ENCODE assay signal across 17 mouse cellular contexts in the genomic region with DNA sequence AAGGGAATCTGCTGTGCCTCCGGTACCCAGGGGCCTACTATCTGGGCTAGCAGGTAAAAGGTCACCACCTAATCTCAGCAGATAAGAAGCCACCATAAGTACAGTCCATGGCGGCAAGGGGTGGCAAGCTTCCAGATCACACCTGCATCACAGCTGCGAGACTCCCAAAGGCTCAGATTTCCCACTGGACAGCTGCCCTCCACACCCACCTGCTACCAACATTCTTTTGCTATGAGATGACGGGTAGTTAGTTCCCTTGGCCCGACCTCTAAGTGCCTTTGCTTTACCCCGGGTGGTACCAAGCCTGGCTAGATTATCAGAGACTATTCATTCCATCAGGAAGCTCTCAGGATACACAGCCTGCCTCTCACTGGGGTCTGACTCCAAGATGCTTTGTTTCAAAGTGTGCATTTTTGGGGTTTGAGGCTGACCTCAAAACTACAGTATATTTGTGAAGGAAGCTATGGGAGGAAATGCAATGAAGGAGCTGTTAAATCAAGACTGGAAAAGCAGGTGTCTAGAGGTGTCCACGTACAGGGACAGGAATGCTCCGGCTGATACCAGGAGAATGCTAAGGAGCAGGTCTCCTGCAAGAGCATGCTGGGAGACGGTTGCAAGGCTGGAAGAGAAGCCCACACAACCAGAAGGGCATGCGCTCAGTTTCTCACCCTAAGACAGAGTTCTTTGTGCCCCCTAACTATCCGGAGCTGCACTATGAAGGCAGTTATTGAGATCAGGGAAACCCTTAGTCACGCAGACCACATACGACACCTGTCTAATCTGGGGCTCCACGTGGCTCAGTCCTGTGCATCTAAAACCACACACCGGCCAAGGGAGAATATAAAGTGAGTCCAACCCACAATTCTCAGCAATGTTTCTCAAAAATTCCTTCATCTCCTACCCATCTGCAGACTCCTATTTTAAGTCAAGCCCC. TPM values are rescaled to one million over a fixed set of nuclear protein-coding genes. Genes with fewer than 3 reads are reported as not detected.
DNase-seq lines count a peak whose midpoint lies in the region; ATAC-seq and TF ChIP-seq lines count a peak whose summit lies in the region.
"Had no signal": no experiment of that assay in that cellular context is flagged by ENCODE, and none has a peak within 500 bp of the region (broad histone marks: within the 10 kb centered on the region; RNA-seq: fewer than 3 reads in every experiment).

No protein-coding gene starts in this region.

- no peak overlapping the region for H3K4me3 ChIP-seq in lung, postnatal 0 days (ENCODE audit: low read depth, low read length)
- H3K4me3 ChIP-seq in C2C12 (ENCODE audit: insufficient read depth, poor library complexity, severe bottlenecking) = no peak overlapping the region
- no peak overlapping the region for H3K4me3 ChIP-seq in stomach, embryonic 15.5 days (replicated peaks)
- H3K4me3 ChIP-seq: forebrain, embryonic 13.5 days; hindbrain, embryonic 10.5 days; kidney, embryonic 15.5 days; left cerebral cortex, adult 2 months; limb, embryonic 12.5 days had no signal

- peak; percentile 60; the same call in 1 of the 2 replicates for TF ChIP-seq EP300 in lung, postnatal 0 days (IDR thresholded peaks at IDR 0.05)

- DNase-seq in lung, postnatal 0 days (ENCODE audit: low spot score) = peak; percentile 59
- DNase-seq in lung, postnatal 14 days = no peak
- no peak for DNase-seq in cerebellum, adult 8-10 months
- no peak for DNase-seq in spleen, postnatal 14 days (ENCODE audit: low spot score in 2 of 2)
- DNase-seq: cerebellum, adult 11 months; right cerebral cortex, postnatal 14 days had no signal

- no peak overlapping the region for H3K4me2 ChIP-seq in lung, postnatal 0 days (replicated peaks; ENCODE audit: low read depth, low read length)
- H3K4me2 ChIP-seq in stomach, embryonic 15.5 days = no peak overlapping the region
- H3K4me2 ChIP-seq: forebrain, embryonic 13.5 days; kidney, embryonic 15.5 days; limb, embryonic 12.5 days had no signal

- H3K4me1 ChIP-seq in lung, postnatal 0 days (ENCODE audit: insufficient read depth, low read depth, low read length) = no peaks in the 10 kb centered on the region
- H3K4me1 ChIP-seq in stomach, embryonic 15.5 days = no peaks in the 10 kb centered on the region
- H3K4me1 ChIP-seq: forebrain, embryonic 13.5 days; hindbrain, embryonic 10.5 days; kidney, embryonic 15.5 days; limb, embryonic 12.5 days had no signal

- H3K27ac ChIP-seq in lung, postnatal 0 days (ENCODE audit: low read length) = no peak overlapping the region
- no peak overlapping the region; the same call in 1 of the 2 replicates for H3K27ac ChIP-seq in stomach, embryonic 15.5 days
- H3K27ac ChIP-seq: forebrain, embryonic 13.5 days; hindbrain, embryonic 10.5 days; kidney, embryonic 15.5 days; left cerebral cortex, adult 2 months; limb, embryonic 12.5 days; liver, embryonic 14.5 days had no signal

- no peak overlapping the region for H3K9ac ChIP-seq in lung, postnatal 0 days (replicated peaks; ENCODE audit: low read depth)
- no peak overlapping the region for H3K9ac ChIP-seq in stomach, embryonic 15.5 days
- H3K9ac ChIP-seq: forebrain, embryonic 13.5 days; kidney, embryonic 15.5 days; limb, embryonic 12.5 days; liver, embryonic 14.5 days had no signal

- ATAC-seq in lung, postnatal 0 days = peak; percentile 88
- 0 out of 2 replicates have a peak, but pooled peaks have one; percentile 19 for ATAC-seq in erythroid progenitor cell, adult 5-6 weeks (replicated peaks; ENCODE audit: low FRiP score, poor library complexity, severe bottlenecking)
- ATAC-seq in stomach, embryonic 15.5 days (ENCODE audit: insufficient read depth, low FRiP score, low read depth) = peak; percentile 79
- ATAC-seq: forebrain, embryonic 13.5 days; midbrain, embryonic 16.5 days; Patski had no signal

- no peaks in the 10 kb centered on the region for H3K79me2 ChIP-seq in C2C12 (ENCODE audit: control insufficient read depth, insufficient read depth)

- TF ChIP-seq CTCF in lung, postnatal 0 days (IDR thresholded peaks at IDR 0.05) = no peak
- no peak for TF ChIP-seq CTCF in C2C12 (IDR thresholded peaks at IDR 0.05; ENCODE audit: control insufficient read depth, insufficient read depth, insufficient read length)

- H3K9me3 ChIP-seq in lung, postnatal 0 days (ENCODE audit: low read length) = no peaks in the 10 kb centered on the region; the same call in 1 of the 2 replicates
- H3K9me3 ChIP-seq in stomach, embryonic 15.5 days = no peaks in the 10 kb centered on the region

- H3ac ChIP-seq in C2C12 (ENCODE audit: control insufficient read depth, insufficient read length, low read depth) = no peak overlapping the region

- 62% methylated on average over 15 of the region's 15 CpGs for WGBS in lung, postnatal 0 days
- WGBS in stomach, embryonic 15.5 days = 73% methylated on average over 15 of the region's 15 CpGs

- H3K36me3 ChIP-seq in lung, postnatal 0 days (ENCODE audit: insufficient read depth, low read length) = no peaks in the 10 kb centered on the region
- no peaks in the 10 kb centered on the region for H3K36me3 ChIP-seq in C2C12 (ENCODE audit: control insufficient read depth, insufficient read depth)
- no peaks in the 10 kb centered on the region for H3K36me3 ChIP-seq in stomach, embryonic 15.5 days
- H3K36me3 ChIP-seq: hindbrain, embryonic 10.5 days; kidney, embryonic 15.5 days; limb, embryonic 12.5 days had no signal

- H3K79me3 ChIP-seq in C2C12 (ENCODE audit: low read depth) = no peaks in the 10 kb centered on the region

- H3K27me3 ChIP-seq in lung, postnatal 0 days (replicated peaks; ENCODE audit: insufficient read depth, low read length) = no peaks in the 10 kb centered on the region
- H3K27me3 ChIP-seq in C2C12 (ENCODE audit: control insufficient read depth, insufficient read depth, insufficient read length) = no peaks in the 10 kb centered on the region
- H3K27me3 ChIP-seq in stomach, embryonic 15.5 days (replicated peaks) = no peaks in the 10 kb centered on the region
- H3K27me3 ChIP-seq: forebrain, embryonic 13.5 days; kidney, embryonic 15.5 days; limb, embryonic 12.5 days; Patski had no signal

TF ChIP-seq in C2C12, 6 proteins besides CTCF, POLR2A, EP300 and RAD21:
- TF ChIP-seq MYOD1 (IDR thresholded peaks at IDR 0.05; ENCODE audit: control insufficient read depth, insufficient read length, low read depth) (peak; percentile 87), CEBPB (IDR thresholded peaks at IDR 0.05; ENCODE audit: low read depth) (no peak)

RNA-seq across cellular contexts. Expression of a gene that starts 37.3 kb away (rescaled TPM):
- polyA plus RNA-seq in lung, postnatal 0 days (2015; fragmentation: Nextera tagmentation; extraction: Ambion mirVana) = 25.9 and 29.2 TPM in 2 replicates
- 15.1 TPM for polyA plus RNA-seq in C2C12 (2012; fragmentation: generic; extraction: Trizol)
- 9.4 and 17.2 TPM in 2 replicates for total RNA-seq in erythroid progenitor cell, adult 5-6 weeks (2015; ENCODE audit: low replicate concordance)
- total RNA-seq in erythroid progenitor cell, adult 5-6 weeks (2017; ENCODE audit: low replicate concordance) = 5.0 and 6.1 TPM in 2 replicates
- 23.6 and 31.6 TPM in 2 replicates for polyA plus RNA-seq in stomach, embryonic 15.5 days (2015; fragmentation: Nextera tagmentation; extraction: Ambion mirVana)

Comparison
In these comparisons a context has a peak if more than half of its experiments do, and no peak if none do; other contexts are left out.
1. ATAC-seq: peak in every context shown above with its lines; median percentile 88 in lung, postnatal 0 days; 79 in stomach, embryonic 15.5 days; 19 in erythroid progenitor cell, adult 5-6 weeks.